Mouse (Mus musculus) heart, postnatal 25 days (tissue): ENCODE data around the gene Armh3. TPM values are rescaled to one million over a fixed set of nuclear protein-coding genes. Genes with fewer than 3 reads are reported as not detected.
"Not testable (repeated sequence)": the region's sequence is repeated elsewhere in the genome, so short reads cannot be mapped to it uniquely, and the experiment has no call there.

ENCODE experiments used
- DNase-seq: peaks from one replicate; pipeline ENCODE4 v3.0.0; 2022; ENCODE audit warnings: low spot score
- intact Hi-C: fragments of 180-260 bp; cut with DNase I; formaldehyde crosslinking; loops from one replicate; pipeline ENCODE4 v1.15.1; 2025
- total RNA-seq, 2 experiments: library from RNA; stranded (reverse); gene quantifications; 2 replicates each; pipeline ENCODE4 v1.2.3; 2021

Armh3 gene
- total RNA-seq, 2 experiments from 2014 or later = 14.8 to 16.0 TPM

GRCm38 (mm10) chr19:45805817-45806216 lies 192.5 kb downstream of the Armh3 start:
- intact Hi-C loops, DNase-seq: not testable (repeated sequence)

- intact Hi-C loops = no loop called here
- no peak for DNase-seq
These were observed 193.5 kb downstream of the Armh3 start for GRCm38 (mm10) chr19:45804593-45805368.

DNA sequence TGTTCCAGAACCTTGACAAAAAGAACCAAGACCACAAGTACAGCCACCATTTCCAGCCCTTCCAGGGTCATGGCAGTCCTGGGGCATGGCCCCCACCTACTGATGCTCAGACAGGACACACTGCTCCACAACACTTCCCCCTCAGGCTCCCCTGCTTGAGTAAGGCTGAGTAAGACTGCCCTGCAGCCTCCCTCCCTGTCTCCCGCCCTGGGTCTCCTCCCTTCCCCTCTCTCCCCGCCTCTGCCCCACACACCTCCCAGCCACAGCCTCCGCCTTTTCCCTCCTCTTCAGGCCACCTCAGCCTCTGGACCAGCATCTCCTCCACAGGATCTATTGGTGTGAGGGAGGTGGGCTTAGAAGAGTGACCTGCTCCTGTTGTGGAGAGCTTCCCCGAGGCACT lies 194.9 kb downstream of the Armh3 start:
- intact Hi-C loops = no loop called here
- DNase-seq = no peak

- DNase-seq = no peak
- intact Hi-C loops = no loop called here
These were observed 195.6 kb downstream of the Armh3 start for GRCm38 (mm10) chr19:45802702-45803101.

- intact Hi-C loops = no loop called here
- DNase-seq = no peak
These were observed 201.4 kb downstream of the Armh3 start for GRCm38 (mm10) chr19:45796879-45797278.

GRCm38 (mm10) chr19:45796061-45796556 lies 202.2 kb downstream of the Armh3 start:
- intact Hi-C loops = no loop called here
- no peak for DNase-seq

GRCm38 (mm10) chr19:45795406-45795944 lies 202.8 kb downstream of the Armh3 start:
- no peak for DNase-seq
- intact Hi-C loops = no loop called here

- intact Hi-C loops = no loop called here
- no peak for DNase-seq
These were observed 203.6 kb downstream of the Armh3 start for GRCm38 (mm10) chr19:45794718-45795117.

GRCm38 (mm10) chr19:45792404-45792803 lies 205.9 kb downstream of the Armh3 start:
- intact Hi-C loops = no loop called here

GRCm38 (mm10) chr19:45789888-45790874 lies 208.1 kb downstream of the Armh3 start:
- intact Hi-C loops = no loop called here
- DNase-seq = no peak

More at GRCm38 (mm10) chr19:45792404-45792803, 205.9 kb downstream of the Armh3 start:
- no peak for DNase-seq

DNA sequence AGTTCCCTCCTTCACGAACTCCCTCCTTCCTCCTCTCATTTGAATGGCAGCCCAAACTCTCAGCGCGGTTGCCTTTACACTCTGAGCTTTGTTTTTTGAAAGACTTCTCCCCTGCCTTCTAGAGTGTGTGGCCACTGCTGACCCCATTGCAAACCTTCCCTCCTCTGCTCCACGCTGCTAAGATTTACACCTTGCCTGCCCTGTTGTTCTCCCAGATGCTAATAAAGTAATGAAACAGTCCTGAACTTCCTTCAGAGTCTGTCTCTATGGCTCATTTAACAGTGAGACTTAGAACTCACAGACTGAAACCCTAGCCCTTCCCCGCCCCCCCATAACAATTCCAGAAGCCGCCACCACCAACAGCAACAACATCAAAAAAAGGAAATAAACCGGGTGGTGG lies 208.9 kb downstream of the Armh3 start:
- intact Hi-C loops = no loop called here
- no peak for DNase-seq

DNA sequence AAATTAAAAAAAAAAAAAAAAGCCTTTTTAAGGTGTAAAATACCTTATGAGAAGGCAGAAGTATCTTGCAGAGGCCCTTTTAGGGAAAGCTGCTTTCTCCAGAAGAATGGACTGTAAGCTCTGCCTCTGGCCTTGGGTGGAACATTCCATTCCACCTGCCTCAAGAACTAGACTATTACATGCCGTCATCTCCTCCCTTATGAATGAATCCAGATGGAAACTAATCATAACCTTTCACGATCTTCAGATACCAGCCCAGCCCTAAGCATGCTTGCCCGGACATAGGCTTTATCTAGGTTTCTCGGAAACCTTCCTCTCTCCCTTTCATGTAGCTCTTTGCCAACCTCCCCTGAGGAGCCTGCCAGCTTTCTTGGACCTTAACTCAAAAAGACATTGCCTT lies 210.0 kb downstream of the Armh3 start:
- intact Hi-C loops = no loop called here

DNA sequence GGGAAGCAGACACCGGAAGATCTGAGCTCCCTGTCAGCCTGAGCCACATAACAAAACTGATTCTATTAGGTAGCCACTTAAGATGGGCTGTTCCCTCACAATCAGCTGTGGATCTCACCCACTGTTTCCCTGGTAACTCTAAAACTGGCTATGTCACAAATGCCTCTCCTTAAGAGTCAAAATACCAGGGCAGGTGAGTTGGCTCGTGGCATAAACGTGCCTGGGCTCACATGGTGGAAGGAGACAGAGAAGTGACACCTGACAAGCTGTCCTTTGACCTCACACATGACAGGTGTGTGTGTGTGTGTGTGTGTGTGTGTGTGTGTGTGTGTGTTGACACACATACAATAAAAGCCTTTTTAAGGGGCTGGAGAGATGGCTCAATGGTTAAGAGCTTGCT lies 210.8 kb downstream of the Armh3 start:
- intact Hi-C loops = no loop called here
- DNase-seq = no peak

More for the DNA sequence above, 210.0 kb downstream of the Armh3 start:
- no peak for DNase-seq

DNA sequence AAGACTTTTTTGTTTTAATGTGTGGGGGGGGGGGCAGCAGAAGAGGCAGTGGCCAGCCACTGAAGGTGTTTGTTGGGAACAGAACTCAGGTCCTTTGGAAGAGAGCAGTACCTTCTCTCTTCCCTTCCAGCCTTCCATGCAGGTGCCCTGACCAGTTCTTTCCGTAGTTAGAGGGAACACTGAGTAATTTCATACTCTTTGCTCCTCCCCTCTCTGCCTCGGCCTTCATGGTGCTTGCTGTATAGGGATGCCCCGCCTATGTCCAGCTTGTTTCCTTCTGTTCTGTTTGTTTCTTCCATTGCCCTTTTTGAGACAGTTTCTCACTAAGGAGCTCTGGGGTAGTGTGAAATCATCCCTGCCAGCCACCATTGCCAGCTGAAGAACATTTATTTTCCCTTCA lies 212.8 kb downstream of the Armh3 start:
- intact Hi-C loops = no loop called here
- no peak for DNase-seq

- intact Hi-C loops = loop anchor here (2.0 kb wide), 1 partner anchor 35 kb away; the partner anchor contains the start of gene Npm3
- DNase-seq = no peak
These were observed 214.2 kb downstream of the Armh3 start for GRCm38 (mm10) chr19:45783933-45784576.

DNA sequence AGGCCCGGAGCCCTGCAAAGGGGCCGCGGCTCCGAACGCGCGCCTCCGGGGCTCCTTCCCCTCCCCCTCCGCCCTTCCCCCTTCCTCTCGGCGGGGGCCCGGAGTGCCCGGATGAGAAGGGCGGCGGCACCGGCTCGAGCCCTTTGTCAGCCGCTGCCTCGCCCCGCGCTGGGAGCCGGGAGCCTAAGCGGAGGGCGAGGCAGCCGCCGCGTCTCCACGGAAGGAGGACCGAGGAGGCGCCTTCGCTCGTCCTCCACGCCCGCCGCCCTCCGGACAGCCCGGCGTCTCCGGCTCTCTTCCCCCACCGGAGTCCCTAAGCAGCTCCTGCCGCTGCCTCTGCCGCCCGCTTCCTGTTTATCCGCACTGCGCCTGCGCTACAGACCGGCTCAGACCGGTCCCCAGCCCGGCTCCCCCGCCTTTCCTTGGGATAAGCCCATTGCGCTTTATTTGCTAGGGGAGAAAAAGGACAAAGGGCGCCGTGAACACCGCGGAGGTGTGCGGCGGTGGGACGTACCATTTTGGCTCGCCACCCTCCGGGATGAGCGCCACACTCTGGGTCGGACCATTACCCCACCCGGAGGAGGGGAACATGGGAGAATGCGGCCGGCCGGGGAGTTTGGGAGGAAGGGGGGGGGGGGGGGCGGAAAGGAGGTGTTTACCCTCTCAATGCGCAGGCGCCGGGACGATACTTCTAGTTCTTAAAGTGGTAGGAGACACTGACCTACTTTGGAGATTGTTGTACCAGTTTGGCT lies 214.9 kb downstream of the Armh3 start, which contains the start of gene Mgea5:
TSS of gene Mgea5 (minus strand) at position 657 of the 752 bp plus-strand sequence.
- DNase-seq = peak; percentile 98
- intact Hi-C loops = loop anchor here (2.0 kb wide), 1 partner anchor 35 kb away; the partner anchor contains the start of gene Npm3

DNA sequence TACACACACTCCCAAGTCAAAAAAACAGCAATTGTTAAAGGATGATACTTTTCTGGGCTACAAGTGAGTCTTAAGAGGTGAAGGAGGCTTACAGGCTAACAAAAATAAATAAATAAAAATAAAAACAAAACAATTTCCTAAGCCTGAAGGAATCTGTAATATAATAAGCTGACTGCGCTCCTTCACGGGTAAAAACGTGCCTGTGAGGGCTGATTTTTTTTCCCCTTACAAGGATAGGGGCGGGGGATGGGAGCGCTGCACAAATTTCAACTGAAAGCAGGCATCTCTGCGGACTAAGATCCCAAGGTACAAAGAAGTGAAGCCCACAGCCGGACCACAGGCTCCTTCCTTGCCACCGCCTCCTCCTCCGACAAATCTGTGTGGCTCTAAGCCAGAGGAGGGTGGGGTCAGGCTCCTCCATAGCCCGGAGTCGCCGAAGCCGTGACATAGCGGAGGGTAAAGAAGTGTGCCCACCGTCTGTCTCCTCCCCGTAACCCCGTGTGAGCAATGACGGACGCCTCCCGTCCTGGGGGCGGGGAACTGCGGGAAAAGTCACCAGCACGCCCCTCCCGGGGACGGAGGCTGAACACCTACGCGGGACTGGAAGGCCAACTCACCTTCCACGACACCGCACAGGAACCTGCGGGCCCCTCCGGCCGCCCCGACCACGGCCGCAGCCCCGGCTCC lies 215.8 kb downstream of the Armh3 start:
- intact Hi-C loops = loop anchor here (2.0 kb wide), 1 partner anchor 34 kb away; the partner anchor contains the start of gene Npm3
- peak; percentile 59 for DNase-seq

DNA sequence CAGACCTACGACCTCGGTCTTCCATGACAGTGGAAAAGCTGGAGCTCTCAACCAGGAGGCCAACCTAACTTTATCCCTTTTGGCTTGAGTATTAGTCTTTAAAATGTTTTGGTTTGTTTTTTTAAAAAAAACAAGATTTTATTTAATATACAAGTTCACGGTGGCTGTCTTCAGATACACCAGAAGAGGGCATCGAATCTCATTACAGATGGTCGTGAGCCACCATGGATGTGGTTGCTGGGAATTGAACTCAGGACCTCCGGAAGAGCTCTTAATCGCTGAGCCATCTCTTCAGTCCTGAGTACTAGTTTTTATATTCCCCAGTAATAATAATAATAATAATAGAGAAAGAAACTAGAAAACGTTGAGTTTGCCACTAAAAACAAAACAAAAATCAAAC lies 216.6 kb downstream of the Armh3 start:
- intact Hi-C loops = loop anchor here (2.0 kb wide), 1 partner anchor 33 kb away; the partner anchor contains the start of gene Npm3
- no peak for DNase-seq
